Mouse (Mus musculus) forebrain, embryonic 10.5 days (tissue): ENCODE data around the gene Gm2431. TPM values are rescaled to one million over a fixed set of nuclear protein-coding genes. Genes with fewer than 3 reads are reported as not detected.
"Not testable (repeated sequence)": the region's sequence is repeated elsewhere in the genome, so short reads cannot be mapped to it uniquely, and the experiment has no call there.

ENCODE experiments used
- DNase-seq: peaks from one replicate; pipeline ENCODE4 v3.0.0-alpha.2; 2017; ENCODE audit warnings: low spot score; ENCODE audit errors: extremely low spot score
- H3K27ac ChIP-seq: fragments of 300-500 bp; sonication (generic); 2 replicates; pipeline ENCODE4 v1.5.1; 2016; ENCODE audit warnings: mild to moderate bottlenecking
- H3K27me3 ChIP-seq: fragments of 300-500 bp; sonication (generic); 2 replicates; pipeline ENCODE4 v1.6.1; 2016; ENCODE audit warnings: mild to moderate bottlenecking; ENCODE audit not compliant: poor library complexity, severe bottlenecking
- H3K36me3 ChIP-seq: fragments of 300-500 bp; sonication (generic); replicated peaks from 2 replicates; pipeline ENCODE4 v1.6.1; 2016; ENCODE audit warnings: mild to moderate bottlenecking, moderate library complexity
- H3K4me1 ChIP-seq: fragments of 300-500 bp; sonication (generic); 2 replicates; pipeline ENCODE4 v1.6.1; 2016
- H3K4me3 ChIP-seq: fragments of 300-500 bp; sonication (generic); 2 replicates; pipeline ENCODE4 v1.5.1; 2016; ENCODE audit warnings: mild to moderate bottlenecking, moderate library complexity
- H3K9me3 ChIP-seq: fragments of 300-500 bp; sonication (generic); 2 replicates; pipeline ENCODE4 v1.6.1; 2016; ENCODE audit warnings: mild to moderate bottlenecking, moderate library complexity
- WGBS: fragments of 180-500 bp; shearing (Covaris S2); methylation state at CpG from one replicate; pipeline ENCODE4 v1.1.7; 2016; 5-methylcytosine and 5-hydroxymethylcytosine counted together
- polyA plus RNA-seq: library from polyadenylated mRNA; unstranded; fragments of >200 nt; fragmentation: Nextera tagmentation; extraction: Ambion mirVana; gene quantifications from 2 replicates; pipeline ENCODE4 v1.2.1, GENCODE M21; 2016

Gene Gm2431
- polyA plus RNA-seq, result not detected in 2 replicates

- H3K27ac ChIP-seq, H3K9me3 ChIP-seq, H3K4me3 ChIP-seq, H3K27me3 ChIP-seq, H3K36me3 ChIP-seq, DNase-seq, H3K4me1 ChIP-seq: not testable (repeated sequence)
- 94% methylated on average over 1 of the region's 1 CpGs for WGBS
Observed at GRCm38 (mm10) chr7:142258254-142258653, at the start of gene Gm2431. Gm2431 (minus strand) TSS chr7:142258354.

GRCm38 (mm10) chr7:142303929-142304328, 45.8 kb upstream of the Gm2431 start:
- not testable (repeated sequence) for DNase-seq, H3K27me3 ChIP-seq, H3K4me1 ChIP-seq, H3K27ac ChIP-seq, H3K4me3 ChIP-seq, H3K9me3 ChIP-seq, H3K36me3 ChIP-seq
- 93% methylated on average over 1 of the region's 1 CpGs for WGBS

GRCm38 (mm10) chr7:142303249-142303648, 45.1 kb upstream of the Gm2431 start, which contains the start of gene Krtap5-4:
Krtap5-4 (plus strand) TSS chr7:142303549.
- no peaks in the 10 kb centered on the region for H3K9me3 ChIP-seq
- 76% methylated on average over 3 of the region's 3 CpGs for WGBS
- peaks cover 6% of the 10 kb centered on the region; the same call in 1 of the 2 replicates for H3K27me3 ChIP-seq
- H3K36me3 ChIP-seq, result no peaks in the 10 kb centered on the region
- no peaks in the 10 kb centered on the region for H3K4me1 ChIP-seq
- no peak for DNase-seq
- no peak within 1 kb of the TSS for H3K4me3 ChIP-seq
- H3K27ac ChIP-seq, result no peak within 1 kb of the TSS

- not testable (repeated sequence) for H3K36me3 ChIP-seq, H3K9me3 ChIP-seq, H3K27ac ChIP-seq, H3K4me3 ChIP-seq, H3K4me1 ChIP-seq, DNase-seq
- H3K27me3 ChIP-seq, result peaks cover 13% of the 10 kb centered on the region; the same call in 1 of the 2 replicates
Observed at GRCm38 (mm10) chr7:142297018-142297417, 38.9 kb upstream of the Gm2431 start, which contains the start of gene Krtap5-1. Krtap5-1 (minus strand) TSS chr7:142297118.

- 40% methylated on average over 4 of the region's 4 CpGs for WGBS
- not testable (repeated sequence) for H3K9me3 ChIP-seq
Observed at GRCm38 (mm10) chr7:142296108-142296507, 38.0 kb upstream of the Gm2431 start.

GRCm38 (mm10) chr7:142295418-142295817, 37.3 kb upstream of the Gm2431 start:
- H3K36me3 ChIP-seq, result no peaks in the 10 kb centered on the region
- H3K27me3 ChIP-seq, result peaks cover 6% of the 10 kb centered on the region; the same call in 1 of the 2 replicates
- no peak for DNase-seq
- no peak overlapping the region for H3K4me3 ChIP-seq
- H3K27ac ChIP-seq, result no peak overlapping the region
- H3K9me3 ChIP-seq, result no peaks in the 10 kb centered on the region
- no peaks in the 10 kb centered on the region for H3K4me1 ChIP-seq

More at GRCm38 (mm10) chr7:142296108-142296507, 38.0 kb upstream of the Gm2431 start:
- H3K27me3 ChIP-seq, result peaks cover 13% of the 10 kb centered on the region; the same call in 1 of the 2 replicates
- not testable (repeated sequence) for H3K4me1 ChIP-seq, DNase-seq, H3K27ac ChIP-seq, H3K4me3 ChIP-seq, H3K36me3 ChIP-seq

GRCm38 (mm10) chr7:142293851-142294250, 35.7 kb upstream of the Gm2431 start:
- not testable (repeated sequence) for H3K9me3 ChIP-seq, H3K4me3 ChIP-seq, H3K27me3 ChIP-seq, H3K36me3 ChIP-seq, DNase-seq, H3K4me1 ChIP-seq, H3K27ac ChIP-seq
- 0% methylated on average over 2 of the region's 2 CpGs for WGBS

- DNase-seq, result not testable (repeated sequence)
- peaks cover 22% of the 10 kb centered on the region for H3K4me1 ChIP-seq
- WGBS, result 81% methylated on average over 9 of the region's 9 CpGs
Observed at GRCm38 (mm10) chr7:142285910-142286612, 27.9 kb upstream of the Gm2431 start.

GRCm38 (mm10) chr7:142285130-142285835, 27.1 kb upstream of the Gm2431 start:
- peak; percentile 40 for DNase-seq
- Histone ChIP-seq H3K36me3 (no peaks in the 10 kb centered on the region), H3K4me1 (peaks cover 22% of the 10 kb centered on the region), H3K9me3 (no peaks in the 10 kb centered on the region), H3K27me3 (peaks cover 39% of the 10 kb centered on the region), H3K4me3 (peak overlapping the region; percentile 66), H3K27ac (peak overlapping the region; percentile 89)
- WGBS, result 20% methylated on average over 23 of the region's 23 CpGs

More at GRCm38 (mm10) chr7:142285910-142286612, 27.9 kb upstream of the Gm2431 start:
- not testable (repeated sequence) for H3K36me3 ChIP-seq, H3K4me3 ChIP-seq, H3K9me3 ChIP-seq, H3K27ac ChIP-seq
- peaks cover 38% of the 10 kb centered on the region for H3K27me3 ChIP-seq

- H3K4me1 ChIP-seq, result peaks cover 22% of the 10 kb centered on the region
- WGBS, result under 1% methylated on average over 19 of the region's 19 CpGs
- H3K27ac ChIP-seq, result peak overlapping the region; percentile 89
- H3K9me3 ChIP-seq, result no peaks in the 10 kb centered on the region
- H3K36me3 ChIP-seq, result no peaks in the 10 kb centered on the region
- DNase-seq, result peak; percentile 94
- H3K4me3 ChIP-seq, result peak overlapping the region; percentile 66
- peaks cover 42% of the 10 kb centered on the region for H3K27me3 ChIP-seq
Observed at GRCm38 (mm10) chr7:142284615-142285080, 26.5 kb upstream of the Gm2431 start.

- Histone ChIP-seq H3K27ac (peak overlapping the region; percentile 89), H3K9me3 (no peaks in the 10 kb centered on the region), H3K27me3 (peaks cover 42% of the 10 kb centered on the region), H3K4me1 (peaks cover 22% of the 10 kb centered on the region), H3K36me3 (no peaks in the 10 kb centered on the region), H3K4me3 (peak overlapping the region; percentile 66)
- under 1% methylated on average over 38 of the region's 38 CpGs for WGBS
- peak; percentile 76 for DNase-seq
Observed at GRCm38 (mm10) chr7:142284023-142284591, 26.0 kb upstream of the Gm2431 start.

GRCm38 (mm10) chr7:142282847-142283246, 24.7 kb upstream of the Gm2431 start:
- peaks cover 22% of the 10 kb centered on the region for H3K4me1 ChIP-seq
- H3K4me3 ChIP-seq, DNase-seq, H3K36me3 ChIP-seq, H3K9me3 ChIP-seq, H3K27ac ChIP-seq: not testable (repeated sequence)
- WGBS, result 6% methylated on average over 2 of the region's 2 CpGs
- H3K27me3 ChIP-seq, result peaks cover 42% of the 10 kb centered on the region
